Mouse (Mus musculus): ENCODE measurements around the gene Gm20388. TPM values are rescaled to one million over a fixed set of nuclear protein-coding genes. Genes with fewer than 3 reads are reported as not detected.
A peak's percentile ranks its signal among the peaks of the same experiment; 100 is the strongest.

Gene Gm20388
- polyA plus RNA-seq, 1 experiment from 2014 or later, result not detected

DNA sequence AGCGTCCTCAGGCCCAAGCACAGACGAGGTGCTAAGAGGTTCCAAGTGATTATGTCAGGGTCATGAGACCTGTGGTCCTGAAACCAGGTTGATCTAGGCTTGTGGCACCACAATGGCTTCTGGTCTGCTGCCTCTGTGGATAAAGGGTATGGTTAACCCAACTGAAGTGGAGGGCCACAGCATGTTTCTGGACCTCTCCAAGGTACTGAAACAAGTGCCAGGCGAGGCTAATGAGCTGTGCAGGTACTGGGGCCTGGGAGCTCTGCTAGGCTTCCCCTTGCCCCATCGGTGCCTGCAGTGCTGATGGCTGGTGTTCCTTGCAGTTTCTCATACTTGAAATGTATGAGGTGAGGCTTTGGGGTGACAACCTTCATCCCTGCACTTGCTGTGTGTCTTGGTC lies 2826.4 kb downstream of the Gm20388 start:
- Histone ChIP-seq H3K4me1 (ENCODE audit: control insufficient read depth, insufficient read depth, low read length) (peaks cover 5% of the 10 kb centered on the region; the same call in 1 of the 2 replicates), H3K27ac (ENCODE audit: low read depth, low read length) (no peak overlapping the region), H3K9me3 (ENCODE audit: control insufficient read depth, low read length) (no peaks in the 10 kb centered on the region), H3K4me2 (no peak overlapping the region), H3K4me3 (ENCODE audit: low read depth, low read length) (no peak overlapping the region), H3K27me3 (ENCODE audit: control insufficient read depth, insufficient read depth, low read length) (no peaks in the 10 kb centered on the region; the same call in none of the 2 replicates), H3K9ac (ENCODE audit: low read length) (no peak overlapping the region), H3K36me3 (ENCODE audit: control insufficient read depth, insufficient read depth, low read length) (no peaks in the 10 kb centered on the region)
- DNase-seq (ENCODE audit: low spot score, missing footprints) (peak; percentile 74), ATAC-seq (ENCODE audit: low FRiP score) (no peak)
- 49% methylated on average over 4 of the region's 4 CpGs for WGBS

DNA sequence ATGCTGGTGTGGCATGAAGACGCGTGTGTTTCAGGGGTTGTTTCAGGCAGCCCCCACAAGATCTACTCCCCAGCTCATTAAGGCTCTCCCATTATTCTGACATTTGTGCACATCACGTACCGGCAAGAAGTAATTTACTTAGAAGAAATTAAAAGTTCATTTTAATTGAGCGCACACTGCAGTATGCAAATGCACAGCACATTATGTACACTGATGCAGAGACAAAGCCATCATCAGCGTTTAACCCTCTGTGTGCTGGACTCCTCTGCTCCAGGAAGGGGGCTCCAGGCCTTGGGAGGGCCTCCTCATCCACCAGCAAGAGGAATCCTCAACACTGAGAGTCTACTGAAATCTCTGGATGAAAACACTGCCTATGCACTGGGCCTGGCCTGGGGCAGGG lies 2827.2 kb downstream of the Gm20388 start:
- 89% methylated on average over 6 of the region's 6 CpGs for WGBS
- ATAC-seq (ENCODE audit: low FRiP score) (no peak), DNase-seq (ENCODE audit: low spot score, missing footprints) (no peak)
- Histone ChIP-seq H3K27ac (ENCODE audit: low read depth, low read length) (no peak overlapping the region), H3K9me3 (ENCODE audit: control insufficient read depth, low read length) (no peaks in the 10 kb centered on the region), H3K4me3 (ENCODE audit: low read depth, low read length) (no peak overlapping the region), H3K27me3 (ENCODE audit: control insufficient read depth, insufficient read depth, low read length) (no peaks in the 10 kb centered on the region; the same call in none of the 2 replicates), H3K36me3 (ENCODE audit: control insufficient read depth, insufficient read depth, low read length) (no peaks in the 10 kb centered on the region), H3K4me2 (no peak overlapping the region), H3K9ac (ENCODE audit: low read length) (no peak overlapping the region), H3K4me1 (ENCODE audit: control insufficient read depth, insufficient read depth, low read length) (peaks cover 8% of the 10 kb centered on the region)

DNA sequence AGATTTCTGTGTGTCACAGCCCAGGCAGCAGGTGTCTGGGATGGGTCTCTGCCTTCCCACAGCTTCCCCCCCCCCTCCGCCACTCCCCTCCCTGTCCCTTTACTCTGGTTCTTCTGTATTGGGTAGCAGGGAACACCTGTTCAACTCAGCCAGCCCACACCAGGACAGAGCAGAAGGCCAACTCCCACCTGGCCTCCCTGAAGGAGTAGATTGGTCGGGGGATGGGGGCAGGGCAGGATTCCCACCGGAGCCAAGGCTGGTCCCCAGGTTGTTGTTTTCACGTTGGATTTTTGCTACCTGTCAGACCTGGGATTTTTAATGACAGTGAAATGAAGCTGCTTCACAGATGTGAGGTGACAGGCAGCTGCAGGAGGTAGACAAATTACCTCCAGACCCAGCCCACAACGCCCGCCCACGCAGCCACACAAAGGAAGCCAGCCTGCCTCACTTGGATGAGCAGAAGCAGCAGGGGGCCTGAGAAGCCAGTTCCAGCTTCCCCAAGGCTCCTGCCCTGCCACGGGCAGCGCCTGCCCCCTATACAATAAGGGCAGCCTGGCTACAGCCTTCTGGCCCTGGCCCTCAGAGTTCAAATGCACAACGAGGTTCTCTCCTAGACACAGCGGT lies 2828.6 kb downstream of the Gm20388 start:
- Histone ChIP-seq H3K27ac (ENCODE audit: low read depth, low read length) (no peak overlapping the region), H3K4me3 (ENCODE audit: low read depth, low read length) (no peak overlapping the region), H3K9ac (ENCODE audit: low read length) (no peak overlapping the region), H3K27me3 (ENCODE audit: control insufficient read depth, insufficient read depth, low read length) (no peaks in the 10 kb centered on the region; the same call in none of the 2 replicates), H3K4me2 (no peak overlapping the region; the same call in 1 of the 2 replicates), H3K36me3 (ENCODE audit: control insufficient read depth, insufficient read depth, low read length) (no peaks in the 10 kb centered on the region), H3K9me3 (ENCODE audit: control insufficient read depth, low read length) (no peaks in the 10 kb centered on the region), H3K4me1 (ENCODE audit: control insufficient read depth, insufficient read depth, low read length) (peaks cover 8% of the 10 kb centered on the region)
- DNase-seq (ENCODE audit: low spot score, missing footprints) (peak; percentile 82), ATAC-seq (ENCODE audit: low FRiP score) (no peak)
- 22% methylated on average over 11 of the region's 11 CpGs for WGBS

DNA sequence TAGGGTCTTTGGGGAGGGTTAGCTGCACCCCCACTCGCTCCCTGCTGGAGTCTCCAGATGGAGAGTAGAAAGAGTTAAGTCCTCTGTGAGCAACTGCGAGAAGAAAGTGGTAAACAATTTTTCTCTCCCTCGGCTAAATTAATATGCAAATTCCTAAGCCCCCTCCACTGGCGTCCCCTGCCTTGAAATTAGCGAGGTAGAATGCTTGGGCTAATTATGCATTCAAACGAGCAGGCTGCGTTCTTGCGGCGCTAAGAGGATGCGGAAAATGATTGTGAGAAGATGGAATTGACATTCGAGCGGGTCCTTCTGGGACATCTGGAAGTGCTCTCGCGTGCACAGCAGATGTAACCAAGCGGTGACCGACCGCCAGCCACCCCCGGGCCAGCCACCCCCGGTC lies 2831.8 kb downstream of the Gm20388 start:
- H3K4me1 ChIP-seq (ENCODE audit: control insufficient read depth, insufficient read depth, low read length), result peaks cover 25% of the 10 kb centered on the region

DNA sequence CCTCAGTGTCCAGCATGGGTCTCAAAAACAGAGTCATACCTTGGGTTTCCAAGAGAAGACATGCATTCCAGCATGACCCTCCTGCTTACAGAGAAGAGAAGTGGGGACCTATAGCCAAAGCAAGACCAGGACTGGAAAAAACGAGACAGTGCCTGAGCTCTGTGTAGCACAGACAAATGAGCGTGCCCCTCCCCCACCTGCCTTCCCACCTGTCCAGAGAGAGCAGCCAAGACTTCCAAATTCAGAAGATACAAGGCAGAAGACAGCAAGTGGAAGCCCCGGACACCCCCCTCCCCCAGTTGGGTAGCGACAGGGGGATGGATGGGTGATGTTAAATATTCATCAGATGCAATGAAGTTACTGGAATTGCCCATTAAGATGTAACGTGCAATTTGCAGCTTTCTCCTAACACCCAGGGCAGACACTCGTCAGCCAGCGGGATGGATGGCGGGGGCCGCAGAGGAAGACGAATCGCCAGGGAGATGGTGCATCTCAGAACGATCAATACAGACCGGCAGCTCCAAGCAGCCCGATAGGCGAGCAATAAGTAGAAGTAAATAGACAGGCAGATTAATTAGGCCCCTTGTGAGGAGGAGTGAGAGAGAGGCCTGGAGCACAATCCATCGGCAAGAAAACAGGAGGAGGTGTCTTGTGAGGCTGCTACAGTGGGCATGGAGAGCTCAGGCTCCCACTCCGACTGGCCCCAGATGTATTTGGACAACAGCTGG lies 2834.5 kb downstream of the Gm20388 start:
- peak; percentile 81 for DNase-seq (ENCODE audit: low spot score, missing footprints)

More for the DNA sequence above, 2831.8 kb downstream of the Gm20388 start:
- H3K27me3 ChIP-seq (ENCODE audit: control insufficient read depth, insufficient read depth, low read length), result peaks cover 2% of the 10 kb centered on the region
- H3K4me3 ChIP-seq (ENCODE audit: low read depth, low read length), result no peak overlapping the region
- H3K36me3 ChIP-seq (ENCODE audit: control insufficient read depth, insufficient read depth, low read length), result no peaks in the 10 kb centered on the region
- no peak overlapping the region for H3K27ac ChIP-seq (ENCODE audit: low read depth, low read length)
- ATAC-seq (ENCODE audit: low FRiP score) (no peak), DNase-seq (ENCODE audit: low spot score, missing footprints) (peak; percentile 83)
- 18% methylated on average over 19 of the region's 19 CpGs for WGBS
- H3K9me3 ChIP-seq (ENCODE audit: control insufficient read depth, low read length), result no peaks in the 10 kb centered on the region
- no peak overlapping the region for H3K4me2 ChIP-seq
- H3K9ac ChIP-seq (ENCODE audit: low read length), result no peak overlapping the region

DNA sequence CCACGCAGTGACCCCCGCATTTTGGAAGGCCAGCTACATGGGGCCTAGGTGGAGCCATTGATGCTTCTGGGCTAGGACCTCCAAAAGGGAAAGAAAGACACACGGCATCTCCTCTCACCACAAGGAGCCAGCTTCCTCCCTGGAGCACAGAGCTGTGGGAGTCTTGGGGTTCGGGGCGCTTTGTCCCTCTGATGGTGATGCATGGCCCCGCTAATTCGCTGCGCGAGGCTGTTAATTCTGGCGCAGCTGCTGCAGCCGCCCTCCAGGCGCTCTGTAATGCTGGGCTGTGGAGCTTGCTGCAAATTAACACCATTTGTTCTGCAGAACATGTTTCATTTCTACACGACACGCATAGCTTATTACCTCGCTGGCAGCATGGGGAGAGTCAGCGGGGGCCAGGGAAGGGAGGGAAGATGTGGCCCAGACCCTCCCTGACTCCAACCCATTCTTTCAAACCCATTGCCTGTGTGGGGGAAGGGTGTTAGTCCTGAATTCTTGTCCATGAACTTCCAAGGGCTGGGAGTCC lies 2835.2 kb downstream of the Gm20388 start:
- Histone ChIP-seq H3K36me3 (ENCODE audit: control insufficient read depth, insufficient read depth, low read length) (no peaks in the 10 kb centered on the region), H3K4me2 (0 out of 2 replicates have a peak overlapping the region, but pooled peaks have one; percentile 2), H3K9ac (ENCODE audit: low read length) (peak overlapping the region; percentile 25; the same call in 1 of the 2 replicates), H3K4me1 (ENCODE audit: control insufficient read depth, insufficient read depth, low read length) (peaks cover 29% of the 10 kb centered on the region), H3K4me3 (ENCODE audit: low read depth, low read length) (no peak overlapping the region), H3K9me3 (ENCODE audit: control insufficient read depth, low read length) (no peaks in the 10 kb centered on the region), H3K27ac (ENCODE audit: low read depth, low read length) (peak overlapping the region; percentile 77), H3K27me3 (ENCODE audit: control insufficient read depth, insufficient read depth, low read length) (peaks cover 2% of the 10 kb centered on the region)
- 16% methylated on average over 16 of the region's 16 CpGs for WGBS
- ATAC-seq (ENCODE audit: low FRiP score), result peak; percentile 45; the same call in 1 of the 2 replicates
- DNase-seq (ENCODE audit: low spot score, missing footprints), result peak; percentile 90

More for the DNA sequence above, 2834.5 kb downstream of the Gm20388 start:
- peak overlapping the region; percentile 77 for H3K27ac ChIP-seq (ENCODE audit: low read depth, low read length)
- no peak overlapping the region for H3K4me3 ChIP-seq (ENCODE audit: low read depth, low read length)
- 32% methylated on average over 17 of the region's 17 CpGs for WGBS
- no peaks in the 10 kb centered on the region for H3K9me3 ChIP-seq (ENCODE audit: control insufficient read depth, low read length)
- 0 out of 2 replicates have a peak overlapping the region, but pooled peaks have one; percentile 2 for H3K4me2 ChIP-seq
- H3K36me3 ChIP-seq (ENCODE audit: control insufficient read depth, insufficient read depth, low read length), result no peaks in the 10 kb centered on the region
- peaks cover 2% of the 10 kb centered on the region for H3K27me3 ChIP-seq (ENCODE audit: control insufficient read depth, insufficient read depth, low read length)
- H3K9ac ChIP-seq (ENCODE audit: low read length), result peak overlapping the region; percentile 25; the same call in 1 of the 2 replicates
- H3K4me1 ChIP-seq (ENCODE audit: control insufficient read depth, insufficient read depth, low read length), result peaks cover 29% of the 10 kb centered on the region
- ATAC-seq (ENCODE audit: low FRiP score), result peak; percentile 69

DNA sequence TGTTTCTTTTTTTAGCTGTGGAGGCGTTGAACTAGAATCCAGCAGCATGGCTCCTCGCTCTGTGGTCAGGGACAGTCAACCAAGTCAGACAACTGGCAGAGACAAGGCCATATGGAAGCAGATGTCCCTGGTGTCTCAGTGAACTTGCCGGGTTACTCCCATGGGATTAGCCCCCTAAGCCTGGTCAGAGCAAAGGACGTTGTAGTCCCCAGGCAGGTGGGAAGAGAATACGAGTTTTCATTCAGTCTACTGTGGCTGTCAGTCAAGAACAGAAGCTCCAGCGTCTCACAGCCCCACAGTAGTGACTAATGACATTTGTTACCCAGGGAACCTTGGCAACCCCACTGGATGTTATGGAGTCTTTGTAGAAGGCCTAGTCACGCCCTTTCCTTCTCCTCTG lies 2835.8 kb downstream of the Gm20388 start:
- Histone ChIP-seq H3K9ac (ENCODE audit: low read length) (no peak overlapping the region), H3K36me3 (ENCODE audit: control insufficient read depth, insufficient read depth, low read length) (no peaks in the 10 kb centered on the region), H3K27ac (ENCODE audit: low read depth, low read length) (peak overlapping the region; percentile 77), H3K9me3 (ENCODE audit: control insufficient read depth, low read length) (no peaks in the 10 kb centered on the region), H3K4me2 (no peak overlapping the region), H3K4me1 (ENCODE audit: control insufficient read depth, insufficient read depth, low read length) (peaks cover 29% of the 10 kb centered on the region), H3K27me3 (ENCODE audit: control insufficient read depth, insufficient read depth, low read length) (peaks cover 2% of the 10 kb centered on the region), H3K4me3 (ENCODE audit: low read depth, low read length) (no peak overlapping the region)
- WGBS, result 51% methylated on average over 7 of the region's 7 CpGs
- DNase-seq (ENCODE audit: low spot score, missing footprints) (no peak), ATAC-seq (ENCODE audit: low FRiP score) (no peak)

DNA sequence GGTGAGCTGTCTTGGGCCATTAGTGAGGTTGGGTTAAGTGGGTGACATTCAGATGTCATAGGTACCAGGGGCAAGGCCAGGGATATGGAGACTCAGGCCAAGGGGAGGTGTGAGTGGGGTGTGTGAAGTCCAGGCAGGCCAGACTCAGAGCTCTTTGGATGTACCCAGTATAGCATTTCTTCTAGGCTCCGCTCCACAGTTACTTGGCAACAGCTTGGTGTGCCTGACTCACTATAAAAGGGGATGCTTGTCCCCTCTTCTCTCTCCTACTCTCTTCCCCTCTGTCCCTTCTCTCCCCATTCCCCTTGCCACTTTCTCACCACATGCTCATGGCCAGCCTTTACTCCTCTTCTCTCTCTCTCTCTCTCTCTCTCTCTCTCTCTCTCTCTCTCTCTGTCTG lies 2837.2 kb downstream of the Gm20388 start:
- Histone ChIP-seq H3K4me3 (ENCODE audit: low read depth, low read length) (no peak overlapping the region), H3K9ac (ENCODE audit: low read length) (no peak overlapping the region), H3K27ac (ENCODE audit: low read depth, low read length) (no peak overlapping the region), H3K36me3 (ENCODE audit: control insufficient read depth, insufficient read depth, low read length) (no peaks in the 10 kb centered on the region), H3K4me1 (ENCODE audit: control insufficient read depth, insufficient read depth, low read length) (peaks cover 24% of the 10 kb centered on the region), H3K4me2 (no peak overlapping the region), H3K27me3 (ENCODE audit: control insufficient read depth, insufficient read depth, low read length) (peaks cover 2% of the 10 kb centered on the region; the same call in 1 of the 2 replicates), H3K9me3 (ENCODE audit: control insufficient read depth, low read length) (no peaks in the 10 kb centered on the region)
- WGBS, result 91% methylated on average over 1 of the region's 1 CpGs
- ATAC-seq (ENCODE audit: low FRiP score), result no peak
- no peak for DNase-seq (ENCODE audit: low spot score, missing footprints)

All from midbrain, embryonic 11.5 days (tissue).